Mouse (Mus musculus): ENCODE measurements around the gene Tacc2. TPM values are rescaled to one million over a fixed set of nuclear protein-coding genes. Genes with fewer than 3 reads are reported as not detected.

Tacc2 gene
- polyA plus RNA-seq, 1 experiment from 2014 or later, result 15.6 TPM

- DNase-seq (ENCODE audit: low spot score) (no peak), ATAC-seq (ENCODE audit: low FRiP score, low TSS enrichment) (no peak)
- 93% methylated on average over 4 of the region's 4 CpGs for WGBS
- H3K9ac ChIP-seq (ENCODE audit: low read length), result no peak overlapping the region
- H3K27ac ChIP-seq (replicated peaks), result no peak overlapping the region
- H3K4me3 ChIP-seq (ENCODE audit: low read depth, low read length), result no peak overlapping the region
- no peaks in the 10 kb centered on the region for H3K9me3 ChIP-seq (ENCODE audit: control insufficient read depth, low read length)
- H3K27me3 ChIP-seq (ENCODE audit: control insufficient read depth, insufficient read depth, low read length), result no peaks in the 10 kb centered on the region
- no peaks in the 10 kb centered on the region for H3K36me3 ChIP-seq (ENCODE audit: control insufficient read depth, insufficient read depth, low read length)
- no peak for TF ChIP-seq EP300 (optimal IDR thresholded peaks at IDR 0.05)
- TF ChIP-seq CTCF (IDR thresholded peaks at IDR 0.05; ENCODE audit: low read depth), result no peak
- no peaks in the 10 kb centered on the region for H3K4me1 ChIP-seq (replicated peaks; ENCODE audit: control insufficient read depth, insufficient read depth)
- H3K4me2 ChIP-seq (replicated peaks; ENCODE audit: low read depth), result no peak overlapping the region
Measured at GRCm38 (mm10) chr7:130768151-130768550, 190.9 kb downstream of the Tacc2 start.

- no peaks in the 10 kb centered on the region for H3K36me3 ChIP-seq (ENCODE audit: control insufficient read depth, insufficient read depth, low read length)
- H3K9ac ChIP-seq (ENCODE audit: low read length), result no peak overlapping the region
- H3K27ac ChIP-seq (replicated peaks), result no peak overlapping the region
- no peaks in the 10 kb centered on the region for H3K9me3 ChIP-seq (ENCODE audit: control insufficient read depth, low read length)
- H3K27me3 ChIP-seq (ENCODE audit: control insufficient read depth, insufficient read depth, low read length), result no peaks in the 10 kb centered on the region
- TF ChIP-seq CTCF (IDR thresholded peaks at IDR 0.05; ENCODE audit: low read depth) (peak; percentile 96), EP300 (optimal IDR thresholded peaks at IDR 0.05) (no peak)
- no peak overlapping the region for H3K4me2 ChIP-seq (replicated peaks; ENCODE audit: low read depth)
- DNase-seq (ENCODE audit: low spot score) (peak; percentile 90), ATAC-seq (ENCODE audit: low FRiP score, low TSS enrichment) (peak; percentile 66)
- no peak overlapping the region for H3K4me3 ChIP-seq (ENCODE audit: low read depth, low read length)
- WGBS, result 15% methylated on average over 3 of the region's 3 CpGs
- no peaks in the 10 kb centered on the region for H3K4me1 ChIP-seq (replicated peaks; ENCODE audit: control insufficient read depth, insufficient read depth)
Measured at GRCm38 (mm10) chr7:130770707-130771106, 193.5 kb downstream of the Tacc2 start.

- Histone ChIP-seq H3K27me3 (ENCODE audit: control insufficient read depth, insufficient read depth, low read length) (no peaks in the 10 kb centered on the region), H3K9ac (ENCODE audit: low read length) (no peak overlapping the region), H3K27ac (replicated peaks) (no peak overlapping the region), H3K4me1 (replicated peaks; ENCODE audit: control insufficient read depth, insufficient read depth) (no peaks in the 10 kb centered on the region), H3K4me3 (ENCODE audit: low read depth, low read length) (no peak overlapping the region), H3K9me3 (ENCODE audit: control insufficient read depth, low read length) (no peaks in the 10 kb centered on the region), H3K4me2 (replicated peaks; ENCODE audit: low read depth) (no peak overlapping the region), H3K36me3 (ENCODE audit: control insufficient read depth, insufficient read depth, low read length) (no peaks in the 10 kb centered on the region)
- TF ChIP-seq EP300 (optimal IDR thresholded peaks at IDR 0.05) (no peak), CTCF (IDR thresholded peaks at IDR 0.05; ENCODE audit: low read depth) (peak; percentile 80)
- ATAC-seq (ENCODE audit: low FRiP score, low TSS enrichment), result peak; percentile 72
- DNase-seq (ENCODE audit: low spot score), result peak; percentile 75
- 60% methylated on average over 11 of the region's 11 CpGs for WGBS
Measured at GRCm38 (mm10) chr7:130773171-130773830, 196.1 kb downstream of the Tacc2 start.

DNA sequence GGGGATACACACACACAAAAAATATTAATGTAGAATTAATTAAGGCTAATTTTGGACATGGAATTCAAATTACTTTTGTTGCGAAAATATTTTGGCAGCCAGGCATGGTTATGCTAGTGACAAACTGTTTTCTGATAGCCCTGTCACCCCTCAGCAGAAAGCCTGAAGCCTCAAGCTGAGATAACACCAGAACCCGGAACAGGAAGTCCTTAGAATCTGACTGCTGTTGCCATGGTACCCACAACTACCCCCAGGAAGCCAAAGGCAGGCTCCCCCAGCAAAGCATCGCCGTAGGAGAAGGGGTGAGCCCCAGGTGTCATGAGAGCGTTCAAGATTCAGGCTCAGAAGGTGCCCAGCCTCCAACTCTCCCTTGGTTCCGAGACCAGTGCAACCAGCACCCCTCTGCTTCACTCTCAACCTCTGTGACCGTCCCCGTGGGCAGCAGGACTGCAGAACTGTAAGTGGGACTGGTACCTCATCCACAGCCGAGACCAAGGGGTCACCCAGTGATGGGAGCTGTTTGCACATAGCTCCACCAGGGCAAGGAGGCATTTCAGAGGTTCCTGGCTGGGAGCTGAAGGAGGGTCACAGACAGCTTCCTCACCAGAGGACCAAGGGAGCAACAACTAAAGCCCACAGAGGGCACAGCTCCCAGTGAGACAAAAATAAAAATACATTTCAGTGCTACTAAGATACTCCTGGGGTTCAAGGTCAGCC, 196.8 kb downstream of the Tacc2 start, which contains the start of gene Btbd16:
Gene Btbd16, plus strand, starts transcription at position 156 of the 717 bp plus-strand sequence.
- no peaks in the 10 kb centered on the region for H3K36me3 ChIP-seq (ENCODE audit: control insufficient read depth, insufficient read depth, low read length)
- TF ChIP-seq EP300 (optimal IDR thresholded peaks at IDR 0.05) (no peak), CTCF (IDR thresholded peaks at IDR 0.05; ENCODE audit: low read depth) (no peak)
- H3K9ac ChIP-seq (ENCODE audit: low read length), result no peak within 1 kb of the TSS
- no peak within 1 kb of the TSS for H3K27ac ChIP-seq (replicated peaks)
- no peak within 1 kb of the TSS for H3K4me2 ChIP-seq (replicated peaks; ENCODE audit: low read depth)
- no peaks in the 10 kb centered on the region for H3K9me3 ChIP-seq (ENCODE audit: control insufficient read depth, low read length)
- H3K27me3 ChIP-seq (ENCODE audit: control insufficient read depth, insufficient read depth, low read length), result no peaks in the 10 kb centered on the region
- ATAC-seq (ENCODE audit: low FRiP score, low TSS enrichment) (no peak), DNase-seq (ENCODE audit: low spot score) (no peak)
- no peak within 1 kb of the TSS for H3K4me3 ChIP-seq (ENCODE audit: low read depth, low read length)
- 48% methylated on average over 9 of the region's 9 CpGs for WGBS
- no peaks in the 10 kb centered on the region for H3K4me1 ChIP-seq (replicated peaks; ENCODE audit: control insufficient read depth, insufficient read depth)

- no peaks in the 10 kb centered on the region for H3K9me3 ChIP-seq (ENCODE audit: control insufficient read depth, low read length)
- ATAC-seq (ENCODE audit: low FRiP score, low TSS enrichment) (no peak), DNase-seq (ENCODE audit: low spot score) (no peak)
- 47% methylated on average over 5 of the region's 5 CpGs for WGBS
- H3K4me3 ChIP-seq (ENCODE audit: low read depth, low read length), result no peak overlapping the region
- H3K4me1 ChIP-seq (replicated peaks; ENCODE audit: control insufficient read depth, insufficient read depth), result no peaks in the 10 kb centered on the region
- TF ChIP-seq CTCF (IDR thresholded peaks at IDR 0.05; ENCODE audit: low read depth), result no peak
- TF ChIP-seq EP300 (optimal IDR thresholded peaks at IDR 0.05), result no peak
- H3K27me3 ChIP-seq (ENCODE audit: control insufficient read depth, insufficient read depth, low read length), result no peaks in the 10 kb centered on the region
- no peaks in the 10 kb centered on the region for H3K36me3 ChIP-seq (ENCODE audit: control insufficient read depth, insufficient read depth, low read length)
- no peak overlapping the region for H3K4me2 ChIP-seq (replicated peaks; ENCODE audit: low read depth)
- no peak overlapping the region for H3K27ac ChIP-seq (replicated peaks)
- no peak overlapping the region for H3K9ac ChIP-seq (ENCODE audit: low read length)
Measured at GRCm38 (mm10) chr7:130780866-130781419, 203.7 kb downstream of the Tacc2 start.

Measured in stomach, postnatal 0 days (tissue).